Mouse (Mus musculus): ENCODE measurements around the gene Mup6. TPM values are rescaled to one million over a fixed set of nuclear protein-coding genes. Genes with fewer than 3 reads are reported as not detected.
"Not testable (repeated sequence)": the region's sequence is repeated elsewhere in the genome, so short reads cannot be mapped to it uniquely, and the experiment has no call there.

Mup6 gene
- not detected in 2 replicates for polyA plus RNA-seq (2016; fragmentation: Nextera tagmentation; extraction: Ambion mirVana)

GRCm38 (mm10) chr4:59963405-59964344 is at the start of gene Mup6:
Gene Mup6 (plus strand): TSS chr4:59964294.
- WGBS, result 41% methylated on average over 3 of the region's 3 CpGs
- H3K27ac ChIP-seq, result no peak within 1 kb of the TSS
- no peaks in the 10 kb centered on the region for H3K27me3 ChIP-seq (ENCODE audit: poor library complexity, severe bottlenecking)
- no peak for DNase-seq (ENCODE audit: extremely low spot score, low spot score)
- no peak within 1 kb of the TSS for H3K4me3 ChIP-seq
- H3K4me1 ChIP-seq, result peaks cover 7% of the 10 kb centered on the region
- no peaks in the 10 kb centered on the region for H3K9me3 ChIP-seq
- H3K36me3 ChIP-seq (replicated peaks), result no peaks in the 10 kb centered on the region

- Histone ChIP-seq H3K27ac (no peak within 1 kb of the TSS), H3K4me1 (peaks cover 12% of the 10 kb centered on the region), H3K36me3 (replicated peaks) (no peaks in the 10 kb centered on the region), H3K9me3 (no peaks in the 10 kb centered on the region), H3K4me3 (peak within 1 kb of the TSS; percentile 12; the same call in 1 of the 2 replicates), H3K27me3 (ENCODE audit: poor library complexity, severe bottlenecking) (peaks cover 37% of the 10 kb centered on the region)
- WGBS, result 10% methylated on average over 22 of the region's 22 CpGs
- DNase-seq (ENCODE audit: extremely low spot score, low spot score), result no peak
Observed at GRCm38 (mm10) chr4:59914608-59915403, 49.3 kb upstream of the Mup6 start, which contains the start of gene Slc46a2. Gene Slc46a2 (minus strand): TSS chr4:59915056.

DNA sequence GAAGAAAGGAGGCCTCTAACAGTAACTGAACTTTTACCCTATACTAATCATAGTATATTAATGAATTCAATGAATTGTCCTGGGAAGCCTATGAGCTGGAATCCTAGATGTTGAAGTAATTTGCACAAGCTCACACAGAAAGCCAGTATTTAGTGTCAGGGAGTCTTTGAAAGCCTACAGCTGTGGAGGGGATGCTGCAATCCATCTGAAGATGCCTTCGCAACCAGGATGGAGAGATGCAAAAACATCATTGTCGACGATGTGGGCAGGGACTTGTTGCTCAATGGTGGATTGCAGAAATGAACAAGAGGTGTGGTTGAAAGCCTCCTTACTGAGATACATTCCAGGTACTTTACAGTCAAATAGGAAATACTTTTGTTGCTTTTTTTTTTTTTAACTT is 46.1 kb upstream of the Mup6 start:
- H3K36me3 ChIP-seq (replicated peaks), result no peaks in the 10 kb centered on the region
- H3K4me1 ChIP-seq, result peaks cover 12% of the 10 kb centered on the region
- H3K27ac ChIP-seq, result no peak overlapping the region
- H3K4me3 ChIP-seq, result no peak overlapping the region
- 92% methylated on average over 3 of the region's 3 CpGs for WGBS
- DNase-seq (ENCODE audit: extremely low spot score, low spot score), result no peak
- H3K9me3 ChIP-seq, result no peaks in the 10 kb centered on the region
- H3K27me3 ChIP-seq (ENCODE audit: poor library complexity, severe bottlenecking), result peaks cover 34% of the 10 kb centered on the region

- 85% methylated on average over 9 of the region's 9 CpGs for WGBS
- no peaks in the 10 kb centered on the region for H3K27me3 ChIP-seq (ENCODE audit: poor library complexity, severe bottlenecking)
- no peak for DNase-seq (ENCODE audit: extremely low spot score, low spot score)
Observed at GRCm38 (mm10) chr4:59925082-59925481, 39.0 kb upstream of the Mup6 start.

DNA sequence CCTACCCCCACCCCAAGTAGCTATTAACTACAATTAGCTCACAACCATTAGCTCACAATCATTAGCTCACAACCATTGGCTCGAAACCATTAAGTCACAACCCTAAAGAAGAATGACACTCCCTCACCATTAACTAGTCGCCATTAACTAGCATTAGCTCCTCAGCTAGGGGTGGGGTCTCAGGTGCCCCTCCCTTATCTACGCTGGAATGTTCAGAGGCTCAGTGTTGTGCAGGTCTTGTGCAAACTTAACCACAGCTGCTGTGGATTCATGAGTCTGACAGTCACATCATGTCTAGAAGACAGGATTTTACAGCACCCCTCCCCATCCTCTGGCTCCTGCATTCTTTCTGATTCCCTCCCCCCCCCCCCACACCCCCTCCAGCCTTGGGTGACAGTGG is 36.4 kb upstream of the Mup6 start:
- 85% methylated on average over 3 of the region's 3 CpGs for WGBS
- DNase-seq (ENCODE audit: extremely low spot score, low spot score), result no peak
- H3K27ac ChIP-seq, result no peak overlapping the region
- H3K36me3 ChIP-seq (replicated peaks), result no peaks in the 10 kb centered on the region
- no peaks in the 10 kb centered on the region for H3K4me1 ChIP-seq
- no peaks in the 10 kb centered on the region for H3K27me3 ChIP-seq (ENCODE audit: poor library complexity, severe bottlenecking)
- no peaks in the 10 kb centered on the region for H3K9me3 ChIP-seq
- H3K4me3 ChIP-seq, result no peak overlapping the region

More at GRCm38 (mm10) chr4:59925082-59925481, 39.0 kb upstream of the Mup6 start:
- no peaks in the 10 kb centered on the region for H3K36me3 ChIP-seq (replicated peaks)
- H3K27ac ChIP-seq, result no peak overlapping the region
- H3K9me3 ChIP-seq, result no peaks in the 10 kb centered on the region
- H3K4me1 ChIP-seq, result no peaks in the 10 kb centered on the region
- H3K4me3 ChIP-seq, result no peak overlapping the region

DNA sequence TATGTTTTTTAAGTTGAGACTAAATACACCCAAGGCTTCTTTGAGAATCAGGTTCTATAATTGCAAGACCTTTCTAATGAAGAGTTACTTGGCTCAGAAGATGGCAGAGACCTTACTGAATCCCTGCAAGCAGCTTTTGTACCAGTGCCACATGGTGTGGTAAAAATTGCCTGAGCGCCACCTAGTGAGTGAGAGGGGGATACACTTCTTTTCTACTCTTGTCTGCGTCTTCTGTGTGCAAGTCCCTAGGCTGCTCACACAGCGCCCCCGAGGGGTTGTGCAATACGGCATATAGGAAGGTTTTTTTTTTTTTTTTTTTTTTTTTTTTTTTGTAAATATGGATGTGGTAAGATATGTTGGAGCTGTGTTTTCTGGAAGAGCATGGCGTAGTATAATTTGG is 35.7 kb upstream of the Mup6 start:
- Histone ChIP-seq H3K4me1 (no peaks in the 10 kb centered on the region), H3K27me3 (ENCODE audit: poor library complexity, severe bottlenecking) (no peaks in the 10 kb centered on the region), H3K9me3 (no peaks in the 10 kb centered on the region), H3K36me3 (replicated peaks) (no peaks in the 10 kb centered on the region), H3K4me3 (no peak overlapping the region), H3K27ac (no peak overlapping the region)
- peak; percentile 49 for DNase-seq (ENCODE audit: extremely low spot score, low spot score)
- WGBS, result 17% methylated on average over 6 of the region's 6 CpGs

GRCm38 (mm10) chr4:59932505-59933281 is 31.4 kb upstream of the Mup6 start:
- no peak overlapping the region for H3K4me3 ChIP-seq
- no peaks in the 10 kb centered on the region for H3K4me1 ChIP-seq
- no peak for DNase-seq (ENCODE audit: extremely low spot score, low spot score)
- H3K27me3 ChIP-seq (ENCODE audit: poor library complexity, severe bottlenecking), result no peaks in the 10 kb centered on the region
- H3K36me3 ChIP-seq (replicated peaks), result no peaks in the 10 kb centered on the region
- no peak overlapping the region for H3K27ac ChIP-seq
- 58% methylated on average over 6 of the region's 6 CpGs for WGBS
- H3K9me3 ChIP-seq, result no peaks in the 10 kb centered on the region

DNA sequence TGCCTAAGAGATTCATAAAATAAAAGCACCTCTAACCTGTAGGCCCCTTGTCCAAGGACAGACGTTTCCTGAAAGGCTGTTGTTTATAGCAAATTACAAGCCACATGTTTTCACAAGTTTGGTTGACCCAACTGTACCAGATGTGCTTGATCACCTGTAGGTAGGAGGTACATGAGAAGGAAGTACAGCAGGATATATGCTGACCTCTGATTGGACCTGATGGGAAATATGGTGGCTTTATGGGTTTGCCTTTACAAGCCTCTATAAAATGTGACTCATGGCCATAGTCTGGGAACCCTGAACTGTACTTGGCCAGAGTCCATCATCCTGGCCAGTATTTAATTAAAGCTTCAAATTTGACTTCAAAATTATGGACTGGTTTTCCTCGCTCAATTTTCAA is 26.6 kb upstream of the Mup6 start:
- 82% methylated on average over 2 of the region's 2 CpGs for WGBS
- no peak for DNase-seq (ENCODE audit: extremely low spot score, low spot score)
- H3K27me3 ChIP-seq (ENCODE audit: poor library complexity, severe bottlenecking), result no peaks in the 10 kb centered on the region
- H3K4me1 ChIP-seq, result no peaks in the 10 kb centered on the region
- H3K9me3 ChIP-seq, result no peaks in the 10 kb centered on the region
- H3K27ac ChIP-seq, result no peak overlapping the region
- no peaks in the 10 kb centered on the region for H3K36me3 ChIP-seq (replicated peaks)
- H3K4me3 ChIP-seq, result no peak overlapping the region

DNA sequence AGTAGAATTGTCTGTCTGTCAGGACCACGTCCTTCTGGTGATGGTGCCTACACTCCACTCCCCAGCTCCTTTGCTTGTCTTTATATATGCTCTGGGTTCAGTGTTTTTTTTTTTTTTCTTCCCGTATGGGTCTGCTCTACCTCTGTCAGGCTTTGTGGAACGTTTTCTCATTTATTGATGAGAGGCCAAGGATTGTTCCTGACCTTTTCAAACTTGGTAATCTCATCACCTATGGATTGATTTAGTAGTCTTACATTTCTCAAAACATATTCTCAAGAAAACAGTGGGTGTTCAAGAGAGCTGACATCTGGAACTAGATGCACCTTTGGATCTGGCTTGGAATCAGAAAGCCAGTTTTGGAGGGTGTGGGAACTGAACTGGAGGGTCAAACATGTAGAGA is 3.5 kb upstream of the Mup6 start, which contains the start of gene Mup4:
Gene Mup4, minus strand, starts transcription at position 101 of the 400 bp plus-strand sequence.
- peaks cover 7% of the 10 kb centered on the region for H3K4me1 ChIP-seq
- no peaks in the 10 kb centered on the region for H3K27me3 ChIP-seq (ENCODE audit: poor library complexity, severe bottlenecking)
- no peak within 1 kb of the TSS for H3K4me3 ChIP-seq
- no peak within 1 kb of the TSS for H3K27ac ChIP-seq
- 83% methylated on average over 3 of the region's 3 CpGs for WGBS
- H3K9me3 ChIP-seq, result no peaks in the 10 kb centered on the region
- DNase-seq (ENCODE audit: extremely low spot score, low spot score), result no peak
- no peaks in the 10 kb centered on the region for H3K36me3 ChIP-seq (replicated peaks)

GRCm38 (mm10) chr4:59997894-59998293 is 33.8 kb downstream of the Mup6 start:
- not testable (repeated sequence) for H3K27me3 ChIP-seq (ENCODE audit: poor library complexity, severe bottlenecking); DNase-seq (ENCODE audit: extremely low spot score, low spot score); H3K4me1 ChIP-seq; H3K9me3 ChIP-seq; H3K4me3 ChIP-seq; H3K36me3 ChIP-seq (replicated peaks); H3K27ac ChIP-seq

DNA sequence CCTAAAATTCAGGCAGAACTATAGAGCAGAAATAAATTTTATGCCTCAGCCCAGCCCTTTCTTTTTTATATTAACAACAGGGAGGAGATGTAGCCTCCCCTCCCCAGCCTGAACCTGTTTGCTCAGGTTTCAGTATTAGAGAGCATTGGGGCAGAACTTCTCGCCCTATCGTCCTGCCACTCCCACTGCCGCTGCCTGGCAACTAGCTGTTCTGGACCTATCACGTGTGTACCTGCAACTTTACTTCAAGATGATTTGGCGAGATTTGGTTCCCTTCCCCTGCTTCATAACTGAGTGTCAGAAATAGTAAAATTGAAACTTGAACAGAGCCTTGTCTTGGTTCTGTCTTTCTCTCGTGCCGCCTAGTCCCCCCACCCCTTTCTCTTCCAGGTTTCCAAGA is 56.0 kb downstream of the Mup6 start:
- DNase-seq (ENCODE audit: extremely low spot score, low spot score); H3K27ac ChIP-seq; H3K4me1 ChIP-seq; H3K9me3 ChIP-seq; H3K27me3 ChIP-seq (ENCODE audit: poor library complexity, severe bottlenecking); H3K4me3 ChIP-seq; H3K36me3 ChIP-seq (replicated peaks): not testable (repeated sequence)
- WGBS, result 93% methylated on average over 7 of the region's 7 CpGs

DNA sequence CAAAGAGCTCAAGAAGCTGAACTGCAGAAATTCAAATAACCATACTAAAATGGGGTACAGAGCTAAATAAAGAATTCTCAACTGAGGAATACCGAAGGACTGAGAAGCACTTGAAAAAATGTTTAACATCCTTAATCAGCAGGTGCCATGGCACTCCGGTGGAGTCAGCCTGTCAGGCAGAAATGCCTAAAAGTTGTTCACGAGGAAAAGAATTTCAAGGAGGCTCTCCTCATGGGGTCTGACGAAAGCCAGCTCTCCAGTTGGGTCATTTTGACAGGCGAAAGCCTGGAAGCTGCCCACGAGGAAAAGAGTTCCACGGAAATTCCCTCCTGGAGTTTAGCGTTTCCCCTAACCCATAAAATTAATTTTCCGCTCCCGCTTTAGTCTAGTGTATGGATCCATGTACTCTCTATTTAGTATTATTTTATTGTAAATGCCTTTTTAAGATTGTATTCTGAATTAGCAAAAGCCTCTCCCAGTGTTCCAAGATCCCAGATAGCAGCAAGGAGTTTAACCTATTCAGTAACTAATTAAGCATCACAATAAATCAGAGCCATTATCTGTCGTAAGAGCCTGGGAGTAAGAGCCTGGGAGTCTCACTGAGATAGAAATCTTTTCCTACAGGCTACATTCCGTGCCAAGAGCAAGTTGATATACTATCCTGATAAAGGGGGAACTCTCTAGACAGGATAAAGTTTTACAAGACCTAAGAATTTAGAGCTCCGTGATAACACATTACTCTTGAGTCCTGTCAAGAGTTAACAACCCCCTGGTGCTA is 65.4 kb downstream of the Mup6 start:
- not testable (repeated sequence) for H3K27me3 ChIP-seq (ENCODE audit: poor library complexity, severe bottlenecking); H3K36me3 ChIP-seq (replicated peaks); H3K4me1 ChIP-seq; H3K27ac ChIP-seq; H3K4me3 ChIP-seq; DNase-seq (ENCODE audit: extremely low spot score, low spot score); H3K9me3 ChIP-seq
- WGBS, result 84% methylated on average over 13 of the region's 13 CpGs
